Mouse (Mus musculus) small intestine, adult 2 months (tissue): ENCODE results near the gene Prrt1. TPM values are rescaled to one million over a fixed set of nuclear protein-coding genes. Genes with fewer than 3 reads are reported as not detected.

Experiments used
- H3K27ac ChIP-seq: fragments of 200-500 bp; 2 replicates; pipeline ENCODE4 v1.5.1; 2012; ENCODE audit warnings: low read depth, low read length, control low read depth, inconsistent platforms; ENCODE audit not compliant: insufficient read depth
- H3K27me3 ChIP-seq: fragments of 200-500 bp; 2 replicates; pipeline ENCODE4 v1.6.1; 2012; ENCODE audit warnings: mild to moderate bottlenecking, moderate library complexity, low read length, inconsistent platforms; ENCODE audit not compliant: control insufficient read depth, insufficient read depth
- H3K36me3 ChIP-seq: fragments of 200-500 bp; 2 replicates; pipeline ENCODE4 v1.6.1; 2012; ENCODE audit warnings: mild to moderate bottlenecking, low read length, control low read depth, inconsistent platforms; ENCODE audit not compliant: control insufficient read depth, insufficient read depth
- H3K4me1 ChIP-seq: fragments of 200-500 bp; 2 replicates; pipeline ENCODE4 v1.6.1; 2012; ENCODE audit warnings: low read length, inconsistent platforms, mixed read lengths; ENCODE audit not compliant: control insufficient read depth, insufficient read depth, insufficient read length
- H3K4me3 ChIP-seq: fragments of 200-500 bp; 2 replicates; pipeline ENCODE4 v1.5.1; 2012; ENCODE audit warnings: low read depth, mild to moderate bottlenecking, control low read depth, inconsistent platforms, low read length, moderate library complexity
- CTCF ChIP-seq: fragments of 200-500 bp; IDR thresholded peaks from 2 replicates; pipeline ENCODE4 v1.5.1; 2012; ENCODE audit warnings: low read depth, mild to moderate bottlenecking, control low read depth, inconsistent platforms, low read length, moderate library complexity, mixed read lengths; ENCODE audit not compliant: insufficient replicate concordance, insufficient read length; ENCODE audit errors: extremely low read depth
- POLR2A ChIP-seq: fragments of 200-500 bp; IDR thresholded peaks from 2 replicates; pipeline ENCODE4 v1.6.1; 2012; ENCODE audit warnings: low read depth, mild to moderate bottlenecking, control low read depth, inconsistent platforms, low read length, moderate library complexity
- WGBS: fragments of 180-500 bp; shearing (Covaris S2); methylation state at CpG from one replicate; pipeline ENCODE4 v1.1.7; 2018; 5-methylcytosine and 5-hydroxymethylcytosine counted together
- polyA plus RNA-seq: library from polyadenylated mRNA; depleted of rRNA; stranded (reverse); fragments of >200 nt; gene quantifications from 2 replicates; pipeline ENCODE4 v1.2.3, GENCODE M21; 2012; rRNA removed

Gene Prrt1
- 5.5 and 8.0 TPM in 2 replicates for polyA plus RNA-seq

GRCm38 (mm10) chr17:34629221-34629751 lies at the start of gene Prrt1:
Gene Prrt1, plus strand, starts transcription at chr17:34629533.
- no peak for TF ChIP-seq CTCF
- no peak for TF ChIP-seq POLR2A
- Histone ChIP-seq H3K4me3 (peak within 1 kb of the TSS; percentile 74), H3K36me3 (no peaks in the 10 kb centered on the region; the same call in 1 of the 2 replicates), H3K27ac (peak within 1 kb of the TSS; percentile 89), H3K4me1 (peaks cover 13% of the 10 kb centered on the region), H3K27me3 (peaks cover 14% of the 10 kb centered on the region)
- 61% methylated on average over 16 of the region's 16 CpGs for WGBS

GRCm38 (mm10) chr17:34582528-34582927 lies 46.8 kb upstream of the Prrt1 start:
- H3K4me1 ChIP-seq, result peaks cover 9% of the 10 kb centered on the region
- WGBS, result 91% methylated on average over 12 of the region's 12 CpGs
- no peak for TF ChIP-seq POLR2A
- no peak for TF ChIP-seq CTCF
- H3K27ac ChIP-seq, result no peak overlapping the region
- H3K36me3 ChIP-seq, result no peaks in the 10 kb centered on the region
- H3K4me3 ChIP-seq, result no peak overlapping the region
- no peaks in the 10 kb centered on the region for H3K27me3 ChIP-seq

- Histone ChIP-seq H3K27ac (no peak overlapping the region), H3K27me3 (no peaks in the 10 kb centered on the region), H3K36me3 (no peaks in the 10 kb centered on the region), H3K4me1 (peaks cover 7% of the 10 kb centered on the region), H3K4me3 (no peak overlapping the region)
- 76% methylated on average over 7 of the region's 7 CpGs for WGBS
- TF ChIP-seq POLR2A (no peak), CTCF (no peak)
These were observed 45.9 kb upstream of the Prrt1 start for GRCm38 (mm10) chr17:34583397-34583796.

- H3K36me3 ChIP-seq, result no peaks in the 10 kb centered on the region
- WGBS, result 93% methylated on average over 8 of the region's 8 CpGs
- H3K27me3 ChIP-seq, result no peaks in the 10 kb centered on the region
- no peak overlapping the region for H3K27ac ChIP-seq
- H3K4me1 ChIP-seq, result peaks cover 7% of the 10 kb centered on the region
- H3K4me3 ChIP-seq, result no peak overlapping the region
- TF ChIP-seq CTCF (no peak), POLR2A (no peak)
These were observed 45.5 kb upstream of the Prrt1 start for GRCm38 (mm10) chr17:34583819-34584218.

- no peak for TF ChIP-seq POLR2A
- no peak for TF ChIP-seq CTCF
- H3K36me3 ChIP-seq, result no peaks in the 10 kb centered on the region
- 94% methylated on average over 8 of the region's 8 CpGs for WGBS
- no peak overlapping the region for H3K4me3 ChIP-seq
- no peaks in the 10 kb centered on the region for H3K27me3 ChIP-seq
- no peak overlapping the region for H3K27ac ChIP-seq
- H3K4me1 ChIP-seq, result peaks cover 9% of the 10 kb centered on the region
These were observed 44.2 kb upstream of the Prrt1 start for GRCm38 (mm10) chr17:34585121-34585520.

- Histone ChIP-seq H3K36me3 (no peaks in the 10 kb centered on the region), H3K27me3 (no peaks in the 10 kb centered on the region), H3K4me3 (peak overlapping the region; percentile 96; the same call in 1 of the 2 replicates), H3K27ac (no peak overlapping the region), H3K4me1 (peaks cover 11% of the 10 kb centered on the region)
- TF ChIP-seq POLR2A, result no peak
- 57% methylated on average over 32 of the region's 32 CpGs for WGBS
These were observed 43.2 kb upstream of the Prrt1 start for GRCm38 (mm10) chr17:34585877-34586771.

- under 1% methylated on average over 38 of the region's 38 CpGs for WGBS
- H3K27ac ChIP-seq, result peak overlapping the region; percentile 80
These were observed 42.4 kb upstream of the Prrt1 start for GRCm38 (mm10) chr17:34586796-34587422.

More at GRCm38 (mm10) chr17:34586796-34587422, 42.4 kb upstream of the Prrt1 start:
- no peaks in the 10 kb centered on the region for H3K36me3 ChIP-seq
- no peaks in the 10 kb centered on the region for H3K27me3 ChIP-seq
- peaks cover 17% of the 10 kb centered on the region for H3K4me1 ChIP-seq
- TF ChIP-seq POLR2A (no peak; the same call in 1 of the 2 replicates), CTCF (no peak)
- peak overlapping the region; percentile 96 for H3K4me3 ChIP-seq
